Mouse (Mus musculus): ENCODE results near the gene Lekr1.
A peak's percentile ranks its signal among the peaks of the same experiment; 100 is the strongest.

The Lekr1 gene

GRCm38 (mm10) chr3:65832398-65832797 lies 166.4 kb downstream of the Lekr1 start:
- no peak for DNase-seq (ENCODE audit: low spot score)

- no peak for DNase-seq (ENCODE audit: low spot score)
Measured at GRCm38 (mm10) chr3:65836435-65836834, 170.4 kb downstream of the Lekr1 start.

GRCm38 (mm10) chr3:65839664-65840063 lies 173.6 kb downstream of the Lekr1 start:
- DNase-seq (ENCODE audit: low spot score) = no peak

- no peak for DNase-seq (ENCODE audit: low spot score)
Measured at GRCm38 (mm10) chr3:65841175-65841574, 175.1 kb downstream of the Lekr1 start.

- no peak for DNase-seq (ENCODE audit: low spot score)
Measured at GRCm38 (mm10) chr3:65842515-65843184, 176.6 kb downstream of the Lekr1 start.

- no peak for DNase-seq (ENCODE audit: low spot score)
Measured at GRCm38 (mm10) chr3:65843185-65843552, 177.1 kb downstream of the Lekr1 start.

GRCm38 (mm10) chr3:65844302-65844701 lies 178.3 kb downstream of the Lekr1 start:
- DNase-seq (ENCODE audit: low spot score) = no peak

GRCm38 (mm10) chr3:65844851-65845552 lies 179.0 kb downstream of the Lekr1 start:
- DNase-seq (ENCODE audit: low spot score) = no peak

- DNase-seq (ENCODE audit: low spot score) = no peak
Measured at GRCm38 (mm10) chr3:65847158-65847787, 181.2 kb downstream of the Lekr1 start.

- no peak for DNase-seq (ENCODE audit: low spot score)
Measured at GRCm38 (mm10) chr3:65853746-65854145, 187.7 kb downstream of the Lekr1 start.

- no peak for DNase-seq (ENCODE audit: low spot score)
Measured at GRCm38 (mm10) chr3:65855521-65855920, 189.5 kb downstream of the Lekr1 start.

- no peak for DNase-seq (ENCODE audit: low spot score)
Measured at GRCm38 (mm10) chr3:65858118-65858517, 192.1 kb downstream of the Lekr1 start.

- DNase-seq (ENCODE audit: low spot score) = no peak
Measured at GRCm38 (mm10) chr3:65858741-65859348, 192.8 kb downstream of the Lekr1 start.

- no peak for DNase-seq (ENCODE audit: low spot score)
Measured at GRCm38 (mm10) chr3:65859750-65860149, 193.7 kb downstream of the Lekr1 start.

GRCm38 (mm10) chr3:65860903-65861302 lies 194.9 kb downstream of the Lekr1 start:
- DNase-seq (ENCODE audit: low spot score) = no peak

- no peak for DNase-seq (ENCODE audit: low spot score)
Measured at GRCm38 (mm10) chr3:65861471-65861881, 195.4 kb downstream of the Lekr1 start.

- DNase-seq (ENCODE audit: low spot score) = peak; percentile 80
Measured at GRCm38 (mm10) chr3:65863297-65863696, 197.3 kb downstream of the Lekr1 start.

GRCm38 (mm10) chr3:65863762-65864377 lies 197.8 kb downstream of the Lekr1 start:
- peak; percentile 14 for DNase-seq (ENCODE audit: low spot score)

GRCm38 (mm10) chr3:65868931-65869330 lies 202.9 kb downstream of the Lekr1 start:
- no peak for DNase-seq (ENCODE audit: low spot score)

- no peak for DNase-seq (ENCODE audit: low spot score)
Measured at GRCm38 (mm10) chr3:65869724-65870123, 203.7 kb downstream of the Lekr1 start.

- peak; percentile 87 for DNase-seq (ENCODE audit: low spot score)
Measured at GRCm38 (mm10) chr3:65871188-65871603, 205.2 kb downstream of the Lekr1 start.

- DNase-seq (ENCODE audit: low spot score) = no peak
Measured at GRCm38 (mm10) chr3:65871609-65872272, 205.7 kb downstream of the Lekr1 start.
